Mouse (Mus musculus): Measurements from ENCODE around the gene Ankrd52. TPM values are rescaled to one million over a fixed set of nuclear protein-coding genes. Genes with fewer than 3 reads are reported as not detected.

The Ankrd52 gene
- total RNA-seq, 4 experiments from 2014 or later = 39.8 to 45.9 (median 44.0) TPM

GRCm38 (mm10) chr10:128401056-128401455 is 24.1 kb downstream of the Ankrd52 start, which contains the start of gene Slc39a5:
Gene Slc39a5 (minus strand): TSS chr10:128401229.
- DNase-seq (ENCODE audit: low spot score) = no peak

DNA sequence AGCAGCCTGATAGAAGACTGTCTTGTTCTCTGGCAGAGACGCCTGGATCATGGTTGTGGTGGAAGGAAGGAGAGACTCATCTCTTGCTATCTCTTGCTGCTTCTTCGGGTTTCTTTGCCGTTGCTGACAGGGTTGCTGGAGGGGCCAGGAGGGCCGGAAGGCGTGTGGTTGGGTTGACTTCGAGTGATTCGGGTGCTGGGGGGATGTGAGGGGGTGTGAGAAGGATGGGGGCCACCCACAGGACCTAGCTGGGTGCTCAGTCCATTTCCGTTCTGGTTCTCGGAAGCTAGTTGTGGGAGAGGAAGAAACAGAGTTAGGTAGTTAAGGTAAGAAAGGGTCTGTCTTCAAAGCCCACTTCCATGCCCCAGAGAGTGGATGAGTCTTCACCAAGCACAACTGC is 24.7 kb downstream of the Ankrd52 start:
- DNase-seq (ENCODE audit: low spot score) = no peak

- DNase-seq (ENCODE audit: low spot score) = no peak
Measured at GRCm38 (mm10) chr10:128403931-128404330, 27.0 kb downstream of the Ankrd52 start.

DNA sequence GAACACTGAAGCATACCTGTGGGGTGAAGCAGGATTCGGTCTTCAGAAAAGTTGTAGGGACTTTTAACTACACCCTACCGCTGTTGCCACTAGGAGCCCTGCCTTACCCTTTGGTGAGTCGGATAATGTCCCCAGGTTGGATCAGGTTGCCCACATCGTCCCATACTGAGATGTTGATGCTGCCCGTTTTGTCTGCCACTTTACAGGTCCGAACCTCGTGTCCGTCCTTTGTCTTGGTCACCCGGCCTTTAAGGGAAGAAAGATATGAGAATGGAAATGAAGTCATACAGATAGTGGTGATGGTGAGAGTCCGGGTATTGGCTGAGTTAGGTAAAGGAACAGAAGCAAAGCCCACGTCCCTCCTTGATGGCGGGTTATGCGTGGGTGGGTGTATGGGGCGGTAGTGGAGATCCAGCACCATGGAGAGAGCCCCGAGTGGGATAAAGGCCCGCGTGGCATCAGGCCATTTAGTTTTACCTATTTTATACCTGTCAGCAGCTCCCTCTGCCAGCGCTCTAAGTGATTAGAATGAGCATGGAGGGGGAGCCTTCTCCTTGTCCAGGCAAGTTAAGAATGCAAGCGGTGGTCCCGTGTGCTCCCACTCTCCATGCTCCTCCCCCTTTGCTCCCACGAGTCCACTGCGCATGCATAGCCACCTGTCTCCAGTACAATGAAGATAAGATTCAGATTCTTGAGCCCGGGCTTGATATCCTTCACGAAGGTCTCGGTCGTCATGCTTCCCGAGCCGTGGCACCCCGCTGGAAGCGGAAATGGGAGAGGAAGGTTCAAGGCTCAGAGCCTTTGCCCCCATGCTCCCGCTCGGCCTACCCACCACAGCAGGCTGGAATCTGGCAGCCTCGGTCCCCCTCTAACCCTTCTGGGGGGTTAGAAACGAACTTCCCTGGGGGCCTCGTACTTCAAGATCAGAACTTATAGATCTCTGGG is 31.9 kb downstream of the Ankrd52 start:
- no peak for DNase-seq (ENCODE audit: low spot score)

- DNase-seq (ENCODE audit: low spot score) = peak; percentile 99
Measured at GRCm38 (mm10) chr10:128409692-128410559, 33.0 kb downstream of the Ankrd52 start.

GRCm38 (mm10) chr10:128410560-128410845 is 33.6 kb downstream of the Ankrd52 start:
- peak; percentile 21 for DNase-seq (ENCODE audit: low spot score)

DNA sequence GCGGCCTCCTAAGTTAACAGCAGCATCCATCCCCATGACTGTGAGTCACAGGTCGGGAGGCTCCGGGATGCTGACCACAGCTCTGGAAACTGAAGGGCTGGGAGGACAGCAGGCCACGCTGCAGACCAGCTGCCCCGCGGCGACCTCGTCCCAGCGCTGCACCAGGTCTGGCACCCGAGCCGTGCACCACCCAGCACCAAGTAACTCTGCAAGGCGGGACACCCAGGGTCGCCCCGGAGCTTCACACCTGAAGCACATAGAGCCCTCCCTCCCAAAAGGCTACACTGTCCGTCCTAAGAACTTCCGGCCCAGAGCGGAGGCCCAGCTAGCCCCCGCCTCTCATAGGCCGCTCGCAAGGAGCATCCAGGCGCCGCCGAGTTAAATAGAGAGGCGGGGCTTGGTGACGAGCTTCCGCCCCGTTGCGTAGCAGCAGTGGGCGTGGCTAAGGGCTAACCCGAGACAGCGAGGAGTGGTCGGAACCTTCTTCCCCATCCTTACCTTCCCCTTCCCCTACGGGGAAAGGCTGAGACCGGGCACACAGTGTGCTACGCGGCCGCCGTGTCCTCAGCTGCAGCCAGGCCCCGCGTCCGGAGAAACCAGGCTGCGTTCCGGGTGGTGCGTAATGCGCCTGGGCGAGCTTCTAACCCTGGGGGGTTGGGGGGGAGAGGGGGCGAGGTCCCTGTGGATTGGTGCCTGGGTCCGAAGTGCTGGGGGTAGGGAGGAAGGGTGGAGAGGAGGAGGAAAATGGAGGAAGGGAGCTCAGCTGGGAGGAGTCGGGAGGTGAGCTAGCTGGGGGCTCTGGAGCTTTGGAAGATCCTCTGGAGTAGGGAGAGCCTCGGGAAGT is 34.5 kb downstream of the Ankrd52 start, which contains the start of the genes Nabp2 and Rnf41:
TSS of gene Nabp2 (minus strand) at position 282 of the 844 bp plus-strand sequence.
TSS of gene Rnf41 (plus strand) at position 447 of the 844 bp plus-strand sequence.
- peak; percentile 96 for DNase-seq (ENCODE audit: low spot score)

- peak; percentile 28 for DNase-seq (ENCODE audit: low spot score)
Measured at GRCm38 (mm10) chr10:128412055-128412381, 35.1 kb downstream of the Ankrd52 start.

- no peak for DNase-seq (ENCODE audit: low spot score)
Measured at GRCm38 (mm10) chr10:128412558-128412957, 35.6 kb downstream of the Ankrd52 start.

- no peak for DNase-seq (ENCODE audit: low spot score)
Measured at GRCm38 (mm10) chr10:128413076-128413475, 36.2 kb downstream of the Ankrd52 start.

- no peak for DNase-seq (ENCODE audit: low spot score)
Measured at GRCm38 (mm10) chr10:128414848-128415247, 37.9 kb downstream of the Ankrd52 start.

GRCm38 (mm10) chr10:128422426-128422825 is 45.5 kb downstream of the Ankrd52 start:
- no peak for DNase-seq (ENCODE audit: low spot score)

DNA sequence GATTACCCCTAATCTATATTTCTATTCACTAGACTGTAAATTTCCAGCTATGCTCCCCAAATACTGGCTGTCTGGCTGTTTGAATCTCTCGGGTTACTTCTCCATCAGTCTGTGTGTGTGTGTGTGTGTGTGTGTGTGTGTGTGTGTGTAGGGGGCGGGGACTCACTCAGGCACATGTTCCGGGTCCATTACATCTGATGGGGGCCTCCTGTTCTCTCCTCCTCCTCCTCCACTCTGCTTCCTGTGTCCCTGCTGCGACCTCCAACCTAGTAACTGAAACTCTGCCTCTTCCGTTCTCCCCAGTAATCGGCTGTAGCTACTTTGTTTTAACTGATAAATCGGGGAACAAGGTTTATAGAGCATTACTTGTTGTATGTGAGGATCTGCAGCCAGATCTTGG is 47.7 kb downstream of the Ankrd52 start:
- peak; percentile 11 for DNase-seq (ENCODE audit: low spot score)

GRCm38 (mm10) chr10:128425260-128425659 is 48.3 kb downstream of the Ankrd52 start:
- DNase-seq (ENCODE audit: low spot score) = no peak

DNA sequence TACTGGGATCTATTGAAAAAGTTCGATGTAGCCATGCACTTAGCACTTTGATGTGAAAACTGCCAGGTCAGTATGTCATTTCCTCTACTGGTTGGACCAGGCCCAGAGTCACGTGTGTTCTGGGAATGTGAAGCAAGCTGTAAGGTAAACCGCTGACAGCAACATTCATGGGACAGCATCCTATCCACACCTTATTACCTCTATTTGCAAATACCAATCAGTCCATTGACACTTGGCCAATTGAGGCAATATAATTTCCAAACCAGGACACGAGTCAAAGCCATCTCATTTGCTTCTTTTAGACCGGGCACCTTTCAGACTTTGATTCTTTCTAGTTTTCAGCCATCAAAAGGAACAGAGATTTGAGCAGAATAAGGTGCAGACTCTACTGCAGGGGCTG is 52.1 kb downstream of the Ankrd52 start:
- DNase-seq (ENCODE audit: low spot score) = no peak

DNA sequence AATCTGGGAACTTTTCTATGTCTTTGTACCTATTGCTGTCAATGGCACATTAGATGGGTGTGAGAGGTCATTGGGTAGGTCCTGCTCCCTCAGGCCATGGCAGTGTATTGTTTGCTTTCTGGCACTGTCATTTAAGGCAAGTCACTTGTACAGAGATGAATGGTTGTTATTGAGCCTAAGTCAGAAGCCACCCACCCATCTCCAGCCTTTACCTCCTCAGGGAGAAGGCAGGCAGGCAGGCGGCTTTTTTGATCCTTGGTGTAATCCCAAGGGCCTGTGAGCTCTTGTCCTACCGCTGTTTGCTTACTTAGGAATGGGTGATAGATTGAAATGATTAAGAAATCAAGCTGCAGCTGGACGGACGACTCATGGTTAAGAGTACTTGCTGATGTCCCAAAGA is 52.5 kb downstream of the Ankrd52 start:
- DNase-seq (ENCODE audit: low spot score) = no peak

- no peak for DNase-seq (ENCODE audit: low spot score)
Measured at GRCm38 (mm10) chr10:128433417-128433816, 56.5 kb downstream of the Ankrd52 start.

DNA sequence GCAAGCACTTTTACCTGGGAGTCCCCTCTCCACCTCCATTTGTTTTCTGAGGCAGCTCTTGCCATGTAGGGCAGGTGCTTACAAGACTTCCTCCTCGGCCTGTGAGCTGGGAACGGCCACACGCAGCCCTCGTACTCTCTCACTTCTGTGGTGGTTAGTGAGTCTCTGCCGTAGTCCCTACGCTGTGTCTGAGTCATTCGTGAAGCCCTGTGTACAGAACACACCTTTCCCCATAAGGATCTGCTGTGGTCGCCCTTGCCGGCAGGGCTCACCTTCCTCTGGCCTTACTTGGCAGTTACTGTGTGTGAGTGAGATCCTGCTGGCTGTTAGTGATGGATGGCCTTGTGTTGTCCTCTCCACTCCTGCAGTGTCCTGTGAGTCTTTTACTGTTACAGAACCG is 57.8 kb downstream of the Ankrd52 start:
- DNase-seq (ENCODE audit: low spot score) = no peak

- DNase-seq (ENCODE audit: low spot score) = peak; percentile 60
Measured at GRCm38 (mm10) chr10:128435186-128435823, 58.4 kb downstream of the Ankrd52 start.

DNA sequence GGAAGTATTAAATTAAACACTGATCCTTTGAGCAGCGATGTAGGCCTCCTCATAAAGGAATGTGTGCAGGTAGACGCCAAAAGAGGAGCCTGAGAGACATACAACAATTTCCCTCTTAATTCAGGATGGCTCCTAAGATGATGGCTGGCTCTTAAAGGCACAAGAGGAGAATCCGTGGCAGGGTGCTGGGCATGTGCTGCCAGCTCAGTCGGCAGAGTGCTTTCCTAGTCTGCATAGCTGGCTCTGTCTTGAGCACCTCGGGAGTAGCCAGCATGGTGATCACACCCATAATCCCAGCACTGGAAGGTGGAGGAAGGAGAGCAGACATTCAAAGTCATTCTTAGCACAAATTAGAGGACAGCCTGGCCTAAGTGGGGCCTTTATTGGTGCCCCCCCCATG is 59.0 kb downstream of the Ankrd52 start:
- no peak for DNase-seq (ENCODE audit: low spot score)

GRCm38 (mm10) chr10:128436376-128436775 is 59.5 kb downstream of the Ankrd52 start:
- DNase-seq (ENCODE audit: low spot score) = no peak

Measured in heart, adult 8-10 months (tissue).